11 mouse cellular contexts compared by ENCODE assay signal in the genomic region with DNA sequence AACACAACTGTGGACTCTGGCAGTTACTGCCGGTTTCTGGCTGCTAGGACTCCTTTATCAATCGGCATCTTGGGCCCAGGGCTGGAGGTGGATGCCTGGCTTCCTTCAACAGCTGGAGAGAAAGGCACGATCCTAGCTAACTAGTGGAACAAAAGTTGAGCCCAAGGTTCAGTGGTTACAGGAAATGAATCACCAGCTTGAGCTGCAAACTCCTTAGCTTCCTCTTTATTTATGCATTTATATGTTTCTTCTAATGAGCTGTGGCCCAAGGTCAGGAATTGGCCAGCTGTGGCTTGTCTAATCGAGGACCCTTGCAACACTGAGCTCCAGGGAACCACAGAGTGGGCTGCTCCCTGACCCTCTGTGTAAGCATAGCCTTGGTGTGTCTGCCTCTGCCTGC.
DNase-seq lines count a peak whose midpoint lies in the region; ATAC-seq and TF ChIP-seq lines count a peak whose summit lies in the region.
"Had no signal": no experiment of that assay in that cellular context is flagged by ENCODE, and none has a peak within 500 bp of the region (broad histone marks: within the 10 kb centered on the region; RNA-seq: fewer than 3 reads in every experiment).

No protein-coding gene starts in this region.

- no peak overlapping the region for H3K4me2 ChIP-seq in heart, embryonic 13.5 days

- no peak for DNase-seq in heart, postnatal 4 days
- peak; percentile 83 for DNase-seq in kidney, postnatal 10 days
- DNase-seq in ovary, postnatal 14 days (ENCODE audit: low spot score), result no peak
- no peak for DNase-seq in cerebellum, adult 2 months
- no peak for DNase-seq in cerebellum, adult 9-11 months
- DNase-seq: cerebellum, adult 11 months; forebrain, postnatal 0 days had no signal

- H3K9ac ChIP-seq in heart, embryonic 13.5 days, result no peak overlapping the region
- H3K9ac ChIP-seq: forebrain, postnatal 0 days had no signal

- TF ChIP-seq CTCF in bone marrow macrophage, adult 2 months (IDR thresholded peaks at IDR 0.05; ENCODE audit: low read depth, low read length), result no peak
- TF ChIP-seq CTCF in cerebellum, adult 2 months (IDR thresholded peaks at IDR 0.05; ENCODE audit: borderline replicate concordance, insufficient read depth, low read depth, low read length), result no peak

- H3K36me3 ChIP-seq in heart, embryonic 13.5 days, result no peaks in the 10 kb centered on the region

- H3K27me3 ChIP-seq in heart, embryonic 13.5 days (replicated peaks), result no peaks in the 10 kb centered on the region
- no peaks in the 10 kb centered on the region for H3K27me3 ChIP-seq in cerebellum, adult 2 months (ENCODE audit: control insufficient read depth, insufficient read depth, low read length)

- H3K9me3 ChIP-seq in heart, embryonic 13.5 days, result no peaks in the 10 kb centered on the region

- ATAC-seq in heart, embryonic 13.5 days (ENCODE audit: extremely low read depth, insufficient number of reproducible peaks, low FRiP score, low TSS enrichment), result no peak
- peak; percentile 54 for ATAC-seq in monocyte, adult 5-6 weeks (replicated peaks; ENCODE audit: insufficient number of reproducible peaks, low FRiP score, low TSS enrichment, poor library complexity, severe bottlenecking)
- ATAC-seq: forebrain, postnatal 0 days; inflammation-experienced regulatory T-cells, adult 6 months had no signal

- 0 out of 2 replicates have a peak overlapping the region, but pooled peaks have one; percentile 24 for H3K27ac ChIP-seq in heart, embryonic 13.5 days (replicated peaks)
- H3K27ac ChIP-seq in bone marrow macrophage, adult 2 months (ENCODE audit: insufficient read depth, low read depth, low read length), result peak overlapping the region; percentile 87
- H3K27ac ChIP-seq in cerebellum, adult 2 months (ENCODE audit: insufficient read depth, low read length), result no peak overlapping the region

- 38% methylated on average over 4 of the region's 4 CpGs for WGBS in heart, embryonic 13.5 days
- WGBS in cerebellum, adult 2 months, result 67% methylated on average over 4 of the region's 4 CpGs

- peaks cover 34% of the 10 kb centered on the region for H3K4me1 ChIP-seq in heart, embryonic 13.5 days
- H3K4me1 ChIP-seq in bone marrow macrophage, adult 2 months (ENCODE audit: control insufficient read depth, insufficient read depth, low read length), result peaks cover 80% of the 10 kb centered on the region
- no peaks in the 10 kb centered on the region; the same call in 1 of the 2 replicates for H3K4me1 ChIP-seq in cerebellum, adult 2 months (ENCODE audit: control insufficient read depth, insufficient read depth, low read length)

- no peak overlapping the region for H3K4me3 ChIP-seq in heart, embryonic 13.5 days
- H3K4me3 ChIP-seq in bone marrow macrophage, adult 2 months (ENCODE audit: insufficient read depth, low read length), result 0 out of 2 replicates have a peak overlapping the region, but pooled peaks have one; percentile 9
- H3K4me3 ChIP-seq in cerebellum, adult 2 months (replicated peaks; ENCODE audit: insufficient read depth, low read depth, low read length), result no peak overlapping the region

- no peak for TF ChIP-seq POLR2A in bone marrow macrophage, adult 2 months (IDR thresholded peaks at IDR 0.05; ENCODE audit: borderline replicate concordance, low read depth, low read length)
- TF ChIP-seq POLR2A in cerebellum, adult 2 months (IDR thresholded peaks at IDR 0.05; ENCODE audit: borderline replicate concordance, insufficient read depth, low read length), result no peak
